Mouse (Mus musculus) small intestine, adult 10 weeks (tissue): Measurements from ENCODE around the gene Fnip2. TPM values are rescaled to one million over a fixed set of nuclear protein-coding genes. Genes with fewer than 3 reads are reported as not detected.

Experiments used
- polyA plus RNA-seq: library from polyadenylated mRNA; stranded (reverse); fragments of 350-450 nt; fragmentation: Illumina TruSeq; extraction: RNeasy Lipid Tissue Mini Kit (QIAGEN cat#74804); gene quantifications from one replicate; pipeline ENCODE4 v1.2.3, GENCODE M21; 2014; ENCODE audit warnings: low replicate concordance

The Fnip2 gene
- 5.2 TPM for polyA plus RNA-seq

DNA sequence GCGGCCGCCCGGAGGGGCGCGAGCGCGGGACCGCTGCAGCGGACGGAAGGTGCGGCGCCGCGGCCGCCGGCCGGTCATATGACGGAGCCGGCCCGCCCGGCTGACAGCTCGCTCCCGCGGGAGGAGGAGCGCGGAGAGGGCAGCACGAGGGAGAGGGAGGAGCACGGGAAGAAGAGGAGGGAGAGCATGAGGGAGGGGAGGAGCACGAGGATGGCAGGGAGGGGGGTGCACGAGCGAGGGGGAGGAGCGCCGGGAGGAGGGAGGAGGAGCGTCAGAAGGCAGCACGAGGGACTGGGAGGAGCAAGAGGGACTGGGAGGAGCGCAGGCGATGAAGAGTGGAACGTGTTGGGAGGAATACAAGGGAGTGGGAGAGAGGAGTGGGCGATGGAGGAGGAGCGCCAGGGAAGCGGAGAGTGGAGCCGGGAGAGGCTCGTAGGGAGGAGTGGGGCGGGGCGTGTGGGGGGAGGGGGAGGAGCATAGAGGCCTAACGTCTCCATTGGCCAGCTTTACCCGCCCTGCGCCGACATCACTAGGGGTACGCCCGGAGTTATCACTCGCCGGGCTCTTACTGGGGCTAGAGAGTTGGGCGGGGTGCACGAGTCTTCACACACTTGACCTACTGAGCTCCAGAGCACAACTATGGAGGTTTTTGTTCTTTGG lies at the start of gene Fnip2:
Gene Fnip2, minus strand, starts transcription at position 94 of the 660 bp plus-strand sequence.

DNA sequence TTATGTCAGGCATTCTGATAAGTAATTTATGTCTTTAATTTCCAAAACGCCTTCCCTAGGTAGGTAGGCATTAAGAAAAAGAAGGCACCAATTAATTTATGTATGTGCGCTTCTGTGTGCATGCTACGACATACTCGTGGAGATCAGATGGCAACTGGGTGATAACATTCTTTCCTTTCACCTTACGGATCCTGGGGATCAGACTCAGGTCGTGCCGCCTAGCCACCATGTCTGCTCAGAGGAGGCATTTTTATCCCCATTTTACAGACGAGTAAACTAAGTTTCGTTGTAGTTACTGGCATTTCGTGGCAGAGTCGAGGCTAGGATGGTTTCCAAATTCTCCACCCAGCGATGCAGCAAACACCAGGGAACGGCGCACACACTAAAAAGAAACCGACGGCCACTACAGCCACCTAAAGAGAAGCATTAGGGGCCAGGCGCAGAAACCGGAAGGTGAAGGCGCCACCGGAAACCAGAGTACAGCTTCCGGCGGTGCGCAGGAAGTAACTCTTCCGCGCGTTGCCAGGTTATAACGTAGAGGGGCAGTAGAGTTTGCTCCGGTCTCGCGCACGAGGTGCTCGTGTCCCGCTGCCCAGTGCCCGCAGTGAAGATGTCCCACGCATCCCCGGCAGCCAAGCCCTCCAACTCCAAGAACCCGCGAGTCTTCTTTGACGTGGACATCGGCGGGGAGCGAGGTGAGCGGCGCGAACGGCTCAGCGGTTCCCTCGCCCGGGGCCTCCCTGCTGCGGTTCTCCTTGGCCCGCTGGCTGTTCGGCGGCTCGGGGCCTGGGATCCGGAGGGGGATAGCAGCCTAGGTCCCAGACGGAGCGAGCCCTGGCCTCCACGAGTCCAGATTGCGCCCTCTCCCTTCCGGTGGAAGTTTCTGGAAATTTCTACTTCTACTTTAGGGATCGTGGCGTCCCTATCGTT lies 23.5 kb upstream of the Fnip2 start, which contains the start of gene Ppid:
Gene Ppid, plus strand, starts transcription at position 480 of the 930 bp plus-strand sequence.

Other genes starting within 250 kb of the Fnip2 start
- gene Gm17359, start 231.1 kb downstream of the Fnip2 start, polyA plus RNA-seq = not detected
- 175 TPM for gene Ppid, start 23.5 kb upstream of the Fnip2 start, polyA plus RNA-seq
- gene 4930579G24Rik, start 61.3 kb upstream of the Fnip2 start, polyA plus RNA-seq = 4.4 TPM
- 267 TPM for gene Etfdh, start 61.7 kb upstream of the Fnip2 start, polyA plus RNA-seq
- 0.11 TPM for gene Rxfp1, start 170.1 kb upstream of the Fnip2 start, polyA plus RNA-seq